Mouse (Mus musculus) small intestine, adult 2 months (tissue): ENCODE results near the gene Dpp4. TPM values are rescaled to one million over a fixed set of nuclear protein-coding genes. Genes with fewer than 3 reads are reported as not detected.

Experiments
- H3K27ac ChIP-seq: fragments of 200-500 bp; 2 replicates; pipeline ENCODE4 v1.5.1; 2012; ENCODE audit warnings: low read depth, low read length, control low read depth, inconsistent platforms; ENCODE audit not compliant: insufficient read depth
- H3K27me3 ChIP-seq: fragments of 200-500 bp; 2 replicates; pipeline ENCODE4 v1.6.1; 2012; ENCODE audit warnings: mild to moderate bottlenecking, moderate library complexity, low read length, inconsistent platforms; ENCODE audit not compliant: control insufficient read depth, insufficient read depth
- H3K36me3 ChIP-seq: fragments of 200-500 bp; 2 replicates; pipeline ENCODE4 v1.6.1; 2012; ENCODE audit warnings: mild to moderate bottlenecking, low read length, control low read depth, inconsistent platforms; ENCODE audit not compliant: control insufficient read depth, insufficient read depth
- H3K4me1 ChIP-seq: fragments of 200-500 bp; 2 replicates; pipeline ENCODE4 v1.6.1; 2012; ENCODE audit warnings: low read length, inconsistent platforms, mixed read lengths; ENCODE audit not compliant: control insufficient read depth, insufficient read depth, insufficient read length
- H3K4me3 ChIP-seq: fragments of 200-500 bp; 2 replicates; pipeline ENCODE4 v1.5.1; 2012; ENCODE audit warnings: low read depth, mild to moderate bottlenecking, control low read depth, inconsistent platforms, low read length, moderate library complexity
- CTCF ChIP-seq: fragments of 200-500 bp; IDR thresholded peaks from 2 replicates; pipeline ENCODE4 v1.5.1; 2012; ENCODE audit warnings: low read depth, mild to moderate bottlenecking, control low read depth, inconsistent platforms, low read length, moderate library complexity, mixed read lengths; ENCODE audit not compliant: insufficient replicate concordance, insufficient read length; ENCODE audit errors: extremely low read depth
- POLR2A ChIP-seq: fragments of 200-500 bp; IDR thresholded peaks from 2 replicates; pipeline ENCODE4 v1.6.1; 2012; ENCODE audit warnings: low read depth, mild to moderate bottlenecking, control low read depth, inconsistent platforms, low read length, moderate library complexity
- WGBS: fragments of 180-500 bp; shearing (Covaris S2); methylation state at CpG from one replicate; pipeline ENCODE4 v1.1.7; 2018; 5-methylcytosine and 5-hydroxymethylcytosine counted together
- polyA plus RNA-seq: library from polyadenylated mRNA; depleted of rRNA; stranded (reverse); fragments of >200 nt; gene quantifications from 2 replicates; pipeline ENCODE4 v1.2.3, GENCODE M21; 2012

The Dpp4 gene
- polyA plus RNA-seq, 1 experiment = 77.5 TPM

DNA sequence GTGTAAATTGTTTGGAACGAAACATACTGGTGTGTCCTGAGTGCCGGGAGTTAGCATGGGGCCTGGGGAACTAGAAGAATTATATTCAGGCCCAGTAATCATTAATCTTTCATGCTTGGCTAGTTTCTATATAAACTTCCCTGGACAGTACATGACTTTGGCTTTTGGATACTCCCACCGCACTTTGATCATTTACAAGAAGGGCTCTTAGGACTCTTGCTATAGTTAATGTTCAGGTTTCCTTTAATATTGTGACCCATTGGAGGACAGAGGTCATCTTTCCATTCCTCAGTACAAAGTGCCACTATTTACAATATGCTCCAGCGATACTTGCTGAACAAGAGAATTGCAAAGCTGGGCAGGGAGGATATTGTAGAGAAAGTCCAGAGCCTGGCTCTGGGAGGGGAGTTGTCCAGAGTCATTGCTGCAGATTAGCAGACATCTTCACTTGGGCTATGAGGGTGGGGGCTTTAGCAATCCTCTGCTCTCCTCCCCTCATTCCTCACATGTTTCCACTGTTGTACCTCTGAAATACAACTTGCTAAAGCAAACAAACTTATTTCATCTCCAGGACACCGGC, 8.4 kb downstream of the Dpp4 start:
- H3K36me3 ChIP-seq = peaks cover 33% of the 10 kb centered on the region
- 39% methylated on average over 5 of the region's 5 CpGs for whole genome bisulfite sequencing
- H3K27ac ChIP-seq = peak overlapping the region; percentile 95
- no peak overlapping the region for H3K4me3 ChIP-seq
- H3K27me3 ChIP-seq = no peaks in the 10 kb centered on the region
- H3K4me1 ChIP-seq = peaks cover 11% of the 10 kb centered on the region; the same call in 1 of the 2 replicates
- no peak for TF ChIP-seq POLR2A
- no peak for TF ChIP-seq CTCF

DNA sequence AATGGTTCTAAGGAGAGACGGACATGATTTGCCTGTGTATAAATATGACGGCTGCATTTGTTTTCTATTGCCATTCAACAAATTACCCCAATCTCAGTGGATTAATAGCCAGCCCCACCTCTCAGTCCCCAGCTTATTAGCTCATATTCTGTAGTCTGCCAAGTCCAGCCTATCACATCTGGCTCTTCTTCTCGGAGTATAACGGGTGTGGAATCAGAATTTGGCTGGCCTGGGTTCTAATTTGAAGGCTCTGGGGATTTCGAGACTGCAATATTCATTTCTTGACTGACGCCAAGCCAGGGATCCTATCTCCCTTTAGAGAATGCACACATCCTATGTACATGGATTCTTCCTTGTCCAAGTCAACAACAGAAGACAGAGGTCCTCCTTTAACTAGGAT, 11.0 kb downstream of the Dpp4 start:
- WGBS = 79% methylated on average over 6 of the region's 6 CpGs
- TF ChIP-seq CTCF (no peak), POLR2A (no peak)
- H3K27me3 ChIP-seq = no peaks in the 10 kb centered on the region
- no peak overlapping the region for H3K4me3 ChIP-seq
- H3K4me1 ChIP-seq = peaks cover 8% of the 10 kb centered on the region; the same call in 1 of the 2 replicates
- no peak overlapping the region for H3K27ac ChIP-seq
- H3K36me3 ChIP-seq = peaks cover 24% of the 10 kb centered on the region

DNA sequence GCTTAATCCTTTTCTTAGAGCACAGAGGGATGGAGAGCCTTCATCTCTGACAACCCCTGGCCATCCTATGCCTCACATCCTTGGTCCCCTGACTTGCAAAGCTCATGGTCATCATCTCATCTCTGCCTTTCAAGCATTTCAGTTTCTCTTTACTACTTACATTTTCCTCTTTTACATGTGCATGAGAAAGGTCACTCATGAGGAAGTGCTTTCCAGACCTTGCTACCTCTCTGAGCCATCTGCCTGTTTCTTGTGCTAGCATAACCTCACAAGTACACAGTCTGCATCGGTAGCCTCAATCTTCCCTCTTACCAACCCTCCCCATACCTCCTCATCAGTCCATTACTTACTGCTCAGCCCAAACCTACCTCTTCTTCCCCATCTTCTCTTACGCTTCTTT, 12.2 kb downstream of the Dpp4 start:
- H3K4me1 ChIP-seq = peaks cover 5% of the 10 kb centered on the region; the same call in 1 of the 2 replicates
- WGBS = 90% methylated on average over 2 of the region's 2 CpGs
- H3K27ac ChIP-seq = peak overlapping the region; percentile 70; the same call in 1 of the 2 replicates
- H3K4me3 ChIP-seq = no peak overlapping the region
- TF ChIP-seq POLR2A (no peak), CTCF (no peak)
- H3K27me3 ChIP-seq = no peaks in the 10 kb centered on the region
- H3K36me3 ChIP-seq = peaks cover 21% of the 10 kb centered on the region

DNA sequence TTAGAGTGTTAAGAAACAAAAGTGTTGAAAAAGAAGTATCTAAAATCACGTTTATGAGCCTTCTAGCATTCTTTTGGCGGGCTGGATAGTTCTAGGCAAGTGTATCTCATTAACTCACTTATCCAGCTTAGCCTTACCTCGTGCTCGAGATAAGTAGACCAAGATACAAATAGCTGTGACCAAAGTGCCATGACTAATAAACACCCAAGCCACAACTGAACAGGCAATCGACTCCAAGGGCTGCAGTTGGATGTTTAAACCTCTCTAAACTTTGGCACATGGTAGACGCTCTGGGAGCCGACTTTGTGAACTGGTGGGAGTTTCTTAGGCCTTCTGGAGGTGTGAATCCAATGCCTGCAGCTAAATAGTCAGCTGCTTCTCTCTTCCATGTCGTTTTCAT, 12.7 kb downstream of the Dpp4 start:
- WGBS = 40% methylated on average over 8 of the region's 8 CpGs
- Histone ChIP-seq H3K4me3 (no peak overlapping the region), H3K27ac (peak overlapping the region; percentile 70; the same call in 1 of the 2 replicates), H3K36me3 (peaks cover 25% of the 10 kb centered on the region), H3K27me3 (no peaks in the 10 kb centered on the region), H3K4me1 (peaks cover 9% of the 10 kb centered on the region; the same call in 1 of the 2 replicates)
- TF ChIP-seq CTCF (no peak), POLR2A (no peak)

DNA sequence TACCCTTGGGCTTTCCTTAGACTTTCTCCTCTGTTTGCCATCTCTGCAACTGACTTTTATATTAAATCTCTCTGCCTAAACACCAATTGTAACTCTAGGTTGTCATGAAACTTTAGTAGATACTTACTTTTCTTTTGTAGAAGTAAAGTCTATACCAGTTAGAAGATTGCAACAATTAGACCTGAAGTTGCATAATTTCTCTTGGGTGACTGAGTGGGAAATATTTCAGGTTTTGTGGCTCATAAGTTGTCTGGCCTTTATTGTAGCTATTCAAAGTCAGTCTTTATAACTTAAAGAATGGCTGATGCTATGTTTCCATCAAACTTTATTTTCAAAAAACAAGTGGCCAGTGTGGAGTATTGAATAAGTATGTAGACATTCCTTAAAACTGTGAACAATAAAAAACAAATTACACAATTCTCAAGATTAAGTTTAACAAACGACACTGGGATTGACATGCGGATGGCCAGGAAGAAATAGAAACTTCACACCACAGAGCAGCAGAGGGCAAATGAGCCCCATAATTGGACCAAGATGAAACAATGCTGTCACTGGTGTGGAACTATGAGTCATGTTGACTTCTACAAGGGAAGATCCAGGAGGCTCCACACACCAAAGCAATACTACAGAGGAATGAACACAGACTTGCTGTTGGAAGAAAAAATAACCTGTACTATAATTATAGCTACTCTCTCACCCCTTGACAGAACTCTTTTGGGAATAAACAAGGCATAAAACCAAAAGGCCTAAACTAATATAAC, 13.7 kb downstream of the Dpp4 start:
- TF ChIP-seq POLR2A (no peak), CTCF (no peak)
- no peak overlapping the region for H3K4me3 ChIP-seq
- H3K27me3 ChIP-seq = no peaks in the 10 kb centered on the region
- WGBS = 85% methylated on average over 2 of the region's 2 CpGs
- H3K36me3 ChIP-seq = peaks cover 29% of the 10 kb centered on the region
- H3K27ac ChIP-seq = no peak overlapping the region
- H3K4me1 ChIP-seq = peaks cover 14% of the 10 kb centered on the region; the same call in 1 of the 2 replicates

DNA sequence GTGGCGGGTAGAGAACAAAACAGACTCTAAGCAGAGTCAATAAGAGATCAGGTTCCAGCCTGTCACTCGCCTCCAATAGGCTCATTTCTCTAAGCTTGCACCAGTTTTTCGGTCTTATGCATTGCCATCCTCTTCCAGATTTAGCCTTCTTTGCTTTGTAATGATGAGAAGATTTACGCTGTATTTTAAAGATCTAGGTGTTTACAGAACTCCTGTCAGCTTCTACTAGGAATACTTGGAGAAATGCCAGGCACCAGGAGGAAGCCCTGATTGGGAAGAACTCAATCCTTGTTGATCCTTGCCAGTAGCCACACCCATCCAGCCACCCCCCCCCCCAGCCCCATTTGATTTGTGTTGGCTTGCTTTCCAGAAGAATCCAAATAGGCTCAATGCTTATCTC, 14.4 kb downstream of the Dpp4 start:
- Histone ChIP-seq H3K36me3 (peaks cover 29% of the 10 kb centered on the region), H3K27me3 (no peaks in the 10 kb centered on the region), H3K4me3 (no peak overlapping the region), H3K4me1 (peaks cover 14% of the 10 kb centered on the region; the same call in 1 of the 2 replicates), H3K27ac (no peak overlapping the region)
- TF ChIP-seq POLR2A = no peak
- TF ChIP-seq CTCF = no peak
- WGBS = 69% methylated on average over 4 of the region's 4 CpGs

DNA sequence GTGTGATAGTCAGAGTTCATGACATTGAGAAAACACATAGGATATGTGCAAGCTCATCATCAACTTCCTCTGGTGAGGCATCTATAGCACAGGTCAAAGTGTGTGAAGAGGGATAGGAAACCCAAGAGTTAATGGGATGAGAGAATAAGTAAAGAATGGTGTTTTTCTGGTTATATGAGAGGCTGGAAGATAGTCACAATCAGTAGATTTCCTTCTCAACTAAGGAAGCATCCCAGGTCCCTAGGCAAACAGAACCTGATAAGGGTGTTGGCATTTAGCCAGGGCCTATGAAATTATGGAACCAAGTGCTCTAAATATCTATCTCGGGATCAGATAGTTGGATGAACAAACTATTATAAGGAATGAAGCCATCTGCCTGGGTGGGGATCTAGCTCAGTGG, 15.2 kb downstream of the Dpp4 start:
- WGBS = 33% methylated on average over 1 of the region's 1 CpGs
- peaks cover 28% of the 10 kb centered on the region for H3K36me3 ChIP-seq
- TF ChIP-seq POLR2A (no peak), CTCF (no peak)
- no peak overlapping the region for H3K4me3 ChIP-seq
- H3K27me3 ChIP-seq = no peaks in the 10 kb centered on the region
- peaks cover 17% of the 10 kb centered on the region; the same call in 1 of the 2 replicates for H3K4me1 ChIP-seq
- no peak overlapping the region for H3K27ac ChIP-seq

DNA sequence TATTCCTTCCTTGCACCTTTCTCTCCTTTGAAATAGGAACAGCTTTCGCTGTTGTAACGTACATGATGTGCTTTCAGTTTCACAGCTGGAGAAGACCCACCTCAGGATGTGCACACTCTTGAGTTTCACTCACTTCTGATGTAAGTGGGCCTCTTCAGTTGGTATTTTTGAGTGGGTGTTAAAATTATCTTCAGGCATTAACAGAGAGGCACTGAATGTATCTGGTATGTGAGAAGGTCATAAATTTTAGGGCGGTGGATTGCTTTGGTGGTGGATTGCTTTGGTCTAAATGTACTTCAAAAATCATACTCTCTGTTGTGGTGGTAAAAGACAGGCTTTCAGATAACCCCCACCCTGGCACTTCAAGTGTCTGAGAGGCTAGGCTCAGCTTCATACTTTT, 17.2 kb downstream of the Dpp4 start:
- Histone ChIP-seq H3K4me3 (no peak overlapping the region), H3K4me1 (peaks cover 18% of the 10 kb centered on the region), H3K27ac (peak overlapping the region; percentile 7; the same call in 1 of the 2 replicates), H3K36me3 (peaks cover 21% of the 10 kb centered on the region), H3K27me3 (no peaks in the 10 kb centered on the region)
- TF ChIP-seq POLR2A (no peak), CTCF (no peak)
- WGBS = 82% methylated on average over 3 of the region's 3 CpGs
